Mouse (Mus musculus): ENCODE measurements at regions not wholly inside any gene's neighbourhood (a gene's known extent, or its start where the extent isn't known, plus 50 kb on each side); places are given as distances from the start of the nearest gene placed in this dataset.

DNA sequence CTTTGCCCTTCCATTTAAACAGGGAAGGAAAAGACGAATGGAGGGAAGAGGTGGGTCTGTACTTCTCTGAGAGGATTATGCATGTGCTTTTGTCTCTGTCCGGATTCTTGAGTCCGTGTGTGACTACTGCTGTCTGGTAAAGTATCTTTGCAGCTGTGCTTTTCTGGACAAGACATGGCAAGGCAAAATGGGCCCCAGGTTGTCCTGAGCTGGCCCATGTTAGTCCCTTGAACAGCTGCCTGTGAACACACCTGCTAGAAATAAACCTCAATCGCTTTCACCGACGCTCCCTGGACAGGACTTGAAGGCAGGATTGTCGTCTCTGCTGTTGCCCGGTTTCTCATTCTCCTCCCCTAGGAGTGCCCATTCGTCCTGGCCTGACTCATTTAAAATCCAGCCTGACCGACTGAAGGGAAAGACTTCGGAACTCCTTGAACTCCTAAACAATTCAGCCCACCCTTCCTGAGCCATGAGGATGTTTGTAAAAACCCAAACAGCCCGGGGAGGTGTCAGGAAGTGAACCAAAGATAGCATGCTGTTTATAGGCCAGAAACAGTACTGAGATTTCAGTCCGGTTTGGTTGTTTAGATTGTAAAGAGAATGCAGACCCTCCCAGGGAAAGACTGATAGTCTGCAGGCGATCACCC lies 281.7 kb downstream of the Qk start:
- ATAC-seq (ENCODE audit: low FRiP score) = no peak
- H3K9me3 ChIP-seq (ENCODE audit: low read length) = no peaks in the 10 kb centered on the region
- no peak overlapping the region for H3K9ac ChIP-seq (replicated peaks; ENCODE audit: low read length, poor library complexity, severe bottlenecking)
- H3K4me3 ChIP-seq (ENCODE audit: low read depth, low read length) = no peak overlapping the region
- no peak overlapping the region for H3K27ac ChIP-seq (ENCODE audit: low read depth, low read length)
- no peaks in the 10 kb centered on the region for H3K27me3 ChIP-seq (ENCODE audit: insufficient read depth, low read length)
- no peak for TF ChIP-seq CTCF (IDR thresholded peaks at IDR 0.05)
- no peak for DNase-seq (ENCODE audit: low spot score)
- H3K36me3 ChIP-seq (ENCODE audit: insufficient read depth, low read length) = no peaks in the 10 kb centered on the region
- no peak overlapping the region for H3K4me2 ChIP-seq (ENCODE audit: low read depth, low read length, poor library complexity, severe bottlenecking)
- H3K4me1 ChIP-seq (ENCODE audit: insufficient read depth, low read length) = no peaks in the 10 kb centered on the region; the same call in 1 of the 2 replicates
- 39% methylated on average over 14 of the region's 14 CpGs for WGBS

GRCm38 (mm10) chr17:10033510-10033909 lies 286.1 kb downstream of the Qk start:
- H3K4me2 ChIP-seq (ENCODE audit: low read depth, low read length, poor library complexity, severe bottlenecking) = no peak overlapping the region
- TF ChIP-seq CTCF (IDR thresholded peaks at IDR 0.05) = no peak
- no peaks in the 10 kb centered on the region for H3K27me3 ChIP-seq (ENCODE audit: insufficient read depth, low read length)
- no peak overlapping the region for H3K4me3 ChIP-seq (ENCODE audit: low read depth, low read length)
- no peaks in the 10 kb centered on the region for H3K9me3 ChIP-seq (ENCODE audit: low read length)
- 58% methylated on average over 4 of the region's 4 CpGs for whole genome bisulfite sequencing
- H3K27ac ChIP-seq (ENCODE audit: low read depth, low read length) = no peak overlapping the region
- H3K9ac ChIP-seq (replicated peaks; ENCODE audit: low read length, poor library complexity, severe bottlenecking) = no peak overlapping the region
- no peaks in the 10 kb centered on the region; the same call in 1 of the 2 replicates for H3K4me1 ChIP-seq (ENCODE audit: insufficient read depth, low read length)
- ATAC-seq (ENCODE audit: low FRiP score) = no peak
- DNase-seq (ENCODE audit: low spot score) = no peak
- H3K36me3 ChIP-seq (ENCODE audit: insufficient read depth, low read length) = no peaks in the 10 kb centered on the region

- DNase-seq (ENCODE audit: low spot score) (no peak), ATAC-seq (ENCODE audit: low FRiP score) (no peak)
- no peak overlapping the region for H3K4me2 ChIP-seq (ENCODE audit: low read depth, low read length, poor library complexity, severe bottlenecking)
- WGBS = 77% methylated on average over 3 of the region's 3 CpGs
- H3K9ac ChIP-seq (replicated peaks; ENCODE audit: low read length, poor library complexity, severe bottlenecking) = no peak overlapping the region
- no peaks in the 10 kb centered on the region for H3K9me3 ChIP-seq (ENCODE audit: low read length)
- H3K27me3 ChIP-seq (ENCODE audit: insufficient read depth, low read length) = no peaks in the 10 kb centered on the region
- H3K4me3 ChIP-seq (ENCODE audit: low read depth, low read length) = no peak overlapping the region
- H3K4me1 ChIP-seq (ENCODE audit: insufficient read depth, low read length) = no peaks in the 10 kb centered on the region
- no peaks in the 10 kb centered on the region for H3K36me3 ChIP-seq (ENCODE audit: insufficient read depth, low read length)
- H3K27ac ChIP-seq (ENCODE audit: low read depth, low read length) = no peak overlapping the region
- TF ChIP-seq CTCF (IDR thresholded peaks at IDR 0.05) = no peak
These were observed 288.6 kb downstream of the Qk start for GRCm38 (mm10) chr17:10031033-10031432.

- no peak overlapping the region for H3K4me2 ChIP-seq (ENCODE audit: low read depth, low read length, poor library complexity, severe bottlenecking)
- H3K9ac ChIP-seq (replicated peaks; ENCODE audit: low read length, poor library complexity, severe bottlenecking) = no peak overlapping the region
- H3K4me1 ChIP-seq (ENCODE audit: insufficient read depth, low read length) = no peaks in the 10 kb centered on the region
- H3K9me3 ChIP-seq (ENCODE audit: low read length) = no peaks in the 10 kb centered on the region
- H3K4me3 ChIP-seq (ENCODE audit: low read depth, low read length) = no peak overlapping the region
- TF ChIP-seq CTCF (IDR thresholded peaks at IDR 0.05) = no peak
- DNase-seq (ENCODE audit: low spot score) (no peak), ATAC-seq (ENCODE audit: low FRiP score) (no peak)
- no peaks in the 10 kb centered on the region for H3K27me3 ChIP-seq (ENCODE audit: insufficient read depth, low read length)
- H3K27ac ChIP-seq (ENCODE audit: low read depth, low read length) = no peak overlapping the region
- no peaks in the 10 kb centered on the region for H3K36me3 ChIP-seq (ENCODE audit: insufficient read depth, low read length)
These were observed 292.9 kb downstream of the Qk start for GRCm38 (mm10) chr17:10026770-10027169.

- H3K9ac ChIP-seq (replicated peaks; ENCODE audit: low read length, poor library complexity, severe bottlenecking) = no peak overlapping the region
- ATAC-seq (ENCODE audit: low FRiP score) (no peak), DNase-seq (ENCODE audit: low spot score) (no peak)
- H3K9me3 ChIP-seq (ENCODE audit: low read length) = no peaks in the 10 kb centered on the region
- H3K27ac ChIP-seq (ENCODE audit: low read depth, low read length) = no peak overlapping the region
- no peaks in the 10 kb centered on the region for H3K36me3 ChIP-seq (ENCODE audit: insufficient read depth, low read length)
- WGBS = 79% methylated on average over 5 of the region's 5 CpGs
- no peaks in the 10 kb centered on the region for H3K4me1 ChIP-seq (ENCODE audit: insufficient read depth, low read length)
- no peak overlapping the region for H3K4me2 ChIP-seq (ENCODE audit: low read depth, low read length, poor library complexity, severe bottlenecking)
- no peaks in the 10 kb centered on the region for H3K27me3 ChIP-seq (ENCODE audit: insufficient read depth, low read length)
- no peak overlapping the region for H3K4me3 ChIP-seq (ENCODE audit: low read depth, low read length)
- TF ChIP-seq CTCF (IDR thresholded peaks at IDR 0.05) = no peak
These were observed 294.4 kb downstream of the Qk start for GRCm38 (mm10) chr17:10025212-10025611.

DNA sequence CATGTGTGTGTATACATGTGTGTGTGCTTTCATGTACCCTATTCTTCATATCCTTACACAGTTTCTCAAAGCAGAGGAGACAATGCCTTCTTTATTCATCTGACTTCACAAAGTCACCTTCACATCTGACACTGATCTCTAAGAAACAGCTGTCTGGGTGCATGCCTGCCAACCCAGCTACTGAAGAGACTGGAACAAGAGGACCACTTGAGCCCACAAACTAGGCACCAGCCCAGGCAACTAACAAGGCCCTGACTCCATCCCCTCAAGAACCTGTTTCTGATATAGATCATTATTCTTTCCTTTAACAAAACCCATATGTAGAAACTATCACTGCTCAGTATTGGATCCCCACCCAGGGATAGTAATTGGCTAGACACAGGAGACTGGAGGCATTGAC lies 295.3 kb downstream of the Qk start:
- Histone ChIP-seq H3K36me3 (ENCODE audit: insufficient read depth, low read length) (no peaks in the 10 kb centered on the region), H3K4me1 (ENCODE audit: insufficient read depth, low read length) (no peaks in the 10 kb centered on the region), H3K27me3 (ENCODE audit: insufficient read depth, low read length) (no peaks in the 10 kb centered on the region), H3K9ac (replicated peaks; ENCODE audit: low read length, poor library complexity, severe bottlenecking) (no peak overlapping the region), H3K27ac (ENCODE audit: low read depth, low read length) (no peak overlapping the region), H3K4me3 (ENCODE audit: low read depth, low read length) (no peak overlapping the region), H3K4me2 (ENCODE audit: low read depth, low read length, poor library complexity, severe bottlenecking) (no peak overlapping the region), H3K9me3 (ENCODE audit: low read length) (no peaks in the 10 kb centered on the region)
- no peak for TF ChIP-seq CTCF (IDR thresholded peaks at IDR 0.05)
- ATAC-seq (ENCODE audit: low FRiP score) (no peak), DNase-seq (ENCODE audit: low spot score) (no peak)
